Mouse (Mus musculus): ENCODE data around the gene Gm3646.

DNA sequence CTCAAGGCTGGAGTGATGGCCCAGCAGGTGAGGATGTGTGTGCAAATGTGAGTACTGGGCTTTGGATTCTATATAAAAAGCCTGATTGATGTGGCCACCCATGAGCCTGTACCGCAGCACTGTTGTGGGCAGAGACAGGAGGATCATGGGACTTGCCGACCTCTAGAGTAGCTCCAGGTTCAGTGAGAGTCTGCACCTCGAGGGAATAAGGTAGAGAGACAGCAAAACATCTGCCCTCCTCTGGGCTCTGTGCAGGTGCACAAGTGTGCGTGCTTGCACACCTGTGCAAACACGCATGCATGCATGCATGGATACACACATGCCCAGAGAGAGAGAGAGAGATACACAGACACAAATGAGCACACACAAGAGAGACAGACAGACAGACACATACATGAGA, 38.2 kb upstream of the Gm3646 start:
- TF ChIP-seq POLR2A (IDR thresholded peaks at IDR 0.05; ENCODE audit: insufficient read depth, low read depth, low read length) (no peak), CTCF (IDR thresholded peaks at IDR 0.05) (no peak)

Data from heart, adult 2 months (tissue).